Mouse (Mus musculus) spleen, adult 2 months (tissue): Measurements from ENCODE around the gene Olfr155. TPM values are rescaled to one million over a fixed set of nuclear protein-coding genes. Genes with fewer than 3 reads are reported as not detected.

Experiments used
- DNase-seq, 2 experiments: peaks; one replicate each; pipeline versions ENCODE4 v3.0.0 to v3.0.0-alpha.2; 2012 to 2021; ENCODE audit warnings: low spot score in 2 of 2, low read depth in 1 of 2
- H3K27ac ChIP-seq: fragments of 200-500 bp; 2 replicates; pipeline ENCODE4 v1.5.1; 2012; ENCODE audit warnings: low read length, inconsistent platforms; ENCODE audit not compliant: insufficient read depth
- H3K27me3 ChIP-seq: fragments of 200-500 bp; 2 replicates; pipeline ENCODE4 v1.6.1; 2012; ENCODE audit warnings: mild to moderate bottlenecking, moderate library complexity, low read length, inconsistent platforms; ENCODE audit not compliant: control insufficient read depth, insufficient read depth
- H3K36me3 ChIP-seq: fragments of 200-500 bp; 2 replicates; pipeline ENCODE4 v1.6.1; 2012; ENCODE audit warnings: mild to moderate bottlenecking, low read length, inconsistent platforms; ENCODE audit not compliant: control insufficient read depth, insufficient read depth
- H3K4me1 ChIP-seq: fragments of 200-500 bp; 2 replicates; pipeline ENCODE4 v1.6.1; 2011; ENCODE audit warnings: inconsistent platforms; ENCODE audit not compliant: control insufficient read depth, insufficient read depth, insufficient read length
- H3K4me3 ChIP-seq: fragments of 200-500 bp; 2 replicates; pipeline ENCODE4 v1.5.1; 2011; ENCODE audit warnings: mild to moderate bottlenecking, inconsistent platforms; ENCODE audit not compliant: insufficient read depth, insufficient read length; ENCODE audit errors: extremely low read depth
- CTCF ChIP-seq: fragments of 200-500 bp; IDR thresholded peaks from 2 replicates; pipeline ENCODE4 v1.5.1; 2011; ENCODE audit warnings: mild to moderate bottlenecking, inconsistent platforms; ENCODE audit not compliant: insufficient read depth, insufficient read length, insufficient replicate concordance; ENCODE audit errors: extremely low read depth
- POLR2A ChIP-seq: fragments of 200-500 bp; IDR thresholded peaks from 2 replicates; pipeline ENCODE4 v1.6.1; 2011; ENCODE audit warnings: low read depth, low read length, inconsistent platforms
- WGBS: fragments of 180-500 bp; shearing (Covaris S2); methylation state at CpG from one replicate; pipeline ENCODE4 v1.1.7; 2018; 5-methylcytosine and 5-hydroxymethylcytosine counted together
- polyA plus RNA-seq: library from polyadenylated mRNA; depleted of rRNA; stranded (reverse); fragments of >200 nt; gene quantifications from 2 replicates; pipeline ENCODE4 v1.2.3, GENCODE M21; 2012; rRNA removed

Olfr155 gene
- polyA plus RNA-seq, 1 experiment, result not detected

DNA sequence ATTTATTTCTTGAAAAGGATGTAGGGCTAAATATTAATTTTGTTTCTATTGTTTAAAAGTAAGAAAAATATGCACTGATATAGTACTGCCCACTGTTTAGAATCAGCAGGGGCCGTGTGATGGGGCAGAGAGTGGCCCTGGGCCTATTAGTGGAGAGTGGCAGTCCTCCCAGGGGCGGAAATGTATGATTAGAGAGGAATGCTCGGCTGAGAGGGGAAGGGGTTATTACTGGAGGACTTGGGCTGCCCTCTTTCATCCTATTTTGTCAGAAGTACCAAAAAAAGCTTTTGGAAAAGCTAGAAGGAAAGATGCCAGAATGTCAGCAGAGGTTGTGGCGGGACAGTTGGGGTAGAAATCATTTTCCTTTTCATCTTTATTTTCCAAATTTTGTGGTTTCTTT, 32.8 kb downstream of the Olfr155 start:
- no peaks in the 10 kb centered on the region for H3K4me1 ChIP-seq
- H3K36me3 ChIP-seq, result no peaks in the 10 kb centered on the region
- no peak for DNase-seq
- no peaks in the 10 kb centered on the region for H3K27me3 ChIP-seq
- WGBS, result 80% methylated on average over 4 of the region's 4 CpGs
- H3K4me3 ChIP-seq, result no peak overlapping the region
- H3K27ac ChIP-seq, result no peak overlapping the region
- TF ChIP-seq POLR2A, result no peak
- no peak for TF ChIP-seq CTCF

DNA sequence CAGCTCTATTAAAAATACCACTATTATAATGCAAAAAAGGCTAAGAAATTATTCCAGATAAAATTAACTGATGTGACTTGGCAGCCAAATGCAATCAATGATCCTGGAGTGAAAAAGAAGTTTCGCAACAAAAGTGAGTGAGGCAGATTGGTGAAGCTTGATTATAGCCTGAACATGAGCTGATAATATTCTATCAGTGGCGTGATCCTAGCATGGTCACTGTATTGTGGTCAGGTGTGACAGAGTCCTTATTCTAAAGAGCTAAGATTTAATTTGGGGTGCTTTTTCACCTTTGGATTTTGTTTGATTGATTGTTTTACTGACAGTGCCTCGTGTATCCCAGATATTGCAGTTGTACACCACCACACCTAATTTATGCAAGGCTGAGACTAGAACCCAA, 39.9 kb downstream of the Olfr155 start:
- Histone ChIP-seq H3K27me3 (no peaks in the 10 kb centered on the region), H3K36me3 (no peaks in the 10 kb centered on the region), H3K27ac (no peak overlapping the region), H3K4me1 (no peaks in the 10 kb centered on the region), H3K4me3 (no peak overlapping the region)
- DNase-seq, result no peak
- TF ChIP-seq POLR2A (no peak), CTCF (no peak)
- 89% methylated on average over 3 of the region's 3 CpGs for WGBS

DNA sequence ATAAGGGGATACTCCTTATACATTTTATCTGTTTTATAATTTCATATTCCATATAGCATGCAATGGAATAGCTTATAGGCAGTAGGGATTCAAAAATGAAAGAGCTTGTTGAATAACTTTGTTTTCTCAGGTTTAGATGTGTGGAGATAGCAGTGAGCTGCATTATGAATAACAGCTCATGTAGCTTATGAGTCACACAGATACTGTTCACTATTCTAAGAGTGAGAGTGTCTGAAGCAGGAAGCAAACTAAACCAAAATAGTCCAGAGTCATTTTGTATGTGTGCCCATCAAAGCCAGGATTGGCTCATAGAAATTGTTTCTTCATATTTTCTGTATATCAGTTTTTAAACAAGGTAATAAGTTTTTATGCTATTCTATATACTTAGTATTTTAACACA, 45.8 kb downstream of the Olfr155 start:
- no peak for DNase-seq
- Histone ChIP-seq H3K27ac (no peak overlapping the region), H3K4me1 (peaks cover 3% of the 10 kb centered on the region), H3K4me3 (no peak overlapping the region), H3K27me3 (no peaks in the 10 kb centered on the region), H3K36me3 (no peaks in the 10 kb centered on the region)
- TF ChIP-seq CTCF, result no peak
- no peak for TF ChIP-seq POLR2A

DNA sequence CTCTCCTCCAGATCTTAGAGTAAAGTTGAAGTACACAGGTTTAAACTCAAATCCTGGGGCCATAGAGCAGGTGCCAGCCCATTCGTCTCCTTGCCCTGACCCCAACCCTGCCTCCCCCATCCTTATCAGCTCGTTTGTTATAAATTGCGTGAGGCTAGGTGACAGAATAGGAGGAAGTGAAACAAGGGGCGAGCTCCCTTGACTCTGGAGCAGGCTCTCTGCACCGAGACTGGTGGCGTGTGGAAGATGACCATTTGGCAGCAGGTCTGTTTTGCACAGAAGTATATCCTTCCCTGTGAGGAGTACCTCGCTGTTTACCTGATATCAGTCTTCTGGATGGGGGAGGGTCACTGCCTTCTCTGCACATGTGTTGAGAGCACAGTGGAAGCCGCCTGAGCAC, 47.8 kb downstream of the Olfr155 start:
- Histone ChIP-seq H3K4me3 (no peak overlapping the region), H3K4me1 (peaks cover 6% of the 10 kb centered on the region), H3K27ac (no peak overlapping the region), H3K27me3 (no peaks in the 10 kb centered on the region), H3K36me3 (no peaks in the 10 kb centered on the region)
- no peak for DNase-seq
- TF ChIP-seq CTCF (no peak), POLR2A (no peak)
- WGBS, result 31% methylated on average over 8 of the region's 8 CpGs

- Histone ChIP-seq H3K4me1 (peaks cover 6% of the 10 kb centered on the region), H3K4me3 (no peak overlapping the region), H3K36me3 (no peaks in the 10 kb centered on the region), H3K27me3 (no peaks in the 10 kb centered on the region), H3K27ac (peak overlapping the region; percentile 71; the same call in 1 of the 2 replicates)
- WGBS, result 11% methylated on average over 7 of the region's 7 CpGs
- TF ChIP-seq CTCF (no peak), POLR2A (no peak)
- no peak for DNase-seq
Measured at GRCm38 (mm10) chr4:43903690-43904089, 52.3 kb downstream of the Olfr155 start.

GRCm38 (mm10) chr4:43906443-43906842, 55.1 kb downstream of the Olfr155 start:
- peaks cover 3% of the 10 kb centered on the region; the same call in 1 of the 2 replicates for H3K4me1 ChIP-seq
- H3K27ac ChIP-seq, result no peak overlapping the region
- peak; percentile 43 to 49 for DNase-seq
- H3K4me3 ChIP-seq, result no peak overlapping the region
- no peaks in the 10 kb centered on the region for H3K27me3 ChIP-seq
- WGBS, result 16% methylated on average over 6 of the region's 6 CpGs
- no peaks in the 10 kb centered on the region for H3K36me3 ChIP-seq
- no peak for TF ChIP-seq CTCF
- no peak for TF ChIP-seq POLR2A

Other genes with a start within 250 kb of the Olfr155 start
- gene Npr2, start 219.6 kb upstream of the Olfr155 start, polyA plus RNA-seq, result 10.2 and 13.6 TPM in 2 replicates
- 0.55 and 0.57 TPM in 2 replicates for gene Spag8, start 198.0 kb upstream of the Olfr155 start, polyA plus RNA-seq
- 23.2 and 26.6 TPM in 2 replicates for gene Hint2, start 195.1 kb upstream of the Olfr155 start, polyA plus RNA-seq
- 3.8 and 4.5 TPM in 2 replicates for gene Tmem8b, start 182.6 kb upstream of the Olfr155 start, polyA plus RNA-seq
- not detected in 2 replicates for gene Fam221b, start 182.4 kb upstream of the Olfr155 start, polyA plus RNA-seq
- not detected in 2 replicates for gene Olfr70, start 150.8 kb upstream of the Olfr155 start, polyA plus RNA-seq
- gene Olfr71, start 141.3 kb upstream of the Olfr155 start, polyA plus RNA-seq, result not detected in 2 replicates
- 0.69 and 0.79 TPM in 2 replicates for gene Hrct1, start 124.4 kb upstream of the Olfr155 start, polyA plus RNA-seq
- gene Spaar, start 121.5 kb upstream of the Olfr155 start, polyA plus RNA-seq, result 0.12 and 0.15 TPM in 2 replicates
- gene Olfr159, start 80.6 kb upstream of the Olfr155 start, polyA plus RNA-seq, result not detected in 2 replicates
- not detected in 2 replicates for gene Olfr156, start 27.7 kb upstream of the Olfr155 start, polyA plus RNA-seq
- not detected in 2 replicates for gene Olfr157, start 11.4 kb upstream of the Olfr155 start, polyA plus RNA-seq
- 5.2 and 7.2 TPM in 2 replicates for gene Reck, start 24.0 kb downstream of the Olfr155 start, polyA plus RNA-seq
- 13.7 and 19.8 TPM in 2 replicates for gene Glipr2, start 105.8 kb downstream of the Olfr155 start, polyA plus RNA-seq
- 0.04 and 0.12 TPM in 2 replicates for gene Ccin, start 131.9 kb downstream of the Olfr155 start, polyA plus RNA-seq
- 183 and 235 TPM in 2 replicates for gene Clta, start 152.9 kb downstream of the Olfr155 start, polyA plus RNA-seq
- gene Gne, start 232.6 kb downstream of the Olfr155 start, polyA plus RNA-seq, result 21.8 and 25.1 TPM in 2 replicates